Mouse (Mus musculus): ENCODE results near the gene Sema4d.

Sema4d gene

DNA sequence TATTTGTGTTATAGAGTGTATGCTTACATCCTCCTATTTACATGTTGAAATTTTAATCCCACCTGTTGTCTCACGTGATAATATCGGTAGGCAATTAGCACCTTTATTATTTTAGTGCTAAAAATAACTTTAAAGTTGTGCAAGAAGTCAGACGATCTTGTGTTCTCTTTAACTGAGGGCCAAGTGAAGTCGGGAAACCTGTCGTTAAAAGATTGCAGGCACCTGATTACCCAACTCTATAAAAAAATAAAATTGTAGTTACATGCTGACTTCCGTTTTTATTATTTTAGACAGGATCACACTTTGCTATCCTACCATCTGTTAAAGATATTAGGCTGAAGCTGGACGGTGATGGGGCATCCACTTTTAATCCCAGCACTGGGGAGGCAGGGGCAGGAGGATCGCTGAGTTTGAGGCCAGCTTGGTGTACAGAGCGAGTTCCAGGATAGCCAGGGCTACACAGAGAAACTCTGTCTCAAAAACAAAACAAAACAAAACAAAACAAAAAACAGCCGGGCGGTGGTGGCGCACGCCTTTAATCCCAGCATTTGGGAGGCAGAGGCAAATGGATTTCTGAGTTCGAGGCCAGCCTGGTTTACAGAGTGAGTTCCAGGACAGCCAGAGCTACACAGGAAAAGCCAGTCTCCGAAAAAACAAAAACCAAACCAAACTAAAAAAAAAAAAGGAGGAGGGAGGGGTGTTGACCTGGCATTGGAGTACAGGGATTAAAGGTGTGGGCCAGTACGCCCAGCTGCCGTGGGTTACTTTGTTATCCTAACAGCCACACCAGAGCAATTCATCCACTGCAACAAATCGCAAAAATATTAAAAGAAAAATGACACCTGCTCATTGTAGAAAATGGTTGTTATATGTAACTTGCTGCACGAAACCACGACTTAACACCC, 149.4 kb downstream of the Sema4d start:
- DNase-seq (ENCODE audit: low spot score in 2 of 2): no peak

- DNase-seq (ENCODE audit: low spot score in 2 of 2): no peak
Observed at GRCm38 (mm10) chr13:51642171-51642778, 151.3 kb downstream of the Sema4d start.

GRCm38 (mm10) chr13:51641424-51641823, 152.1 kb downstream of the Sema4d start:
- DNase-seq (ENCODE audit: low spot score in 2 of 2): no peak

GRCm38 (mm10) chr13:51638958-51639357, 154.6 kb downstream of the Sema4d start:
- no peak for DNase-seq (ENCODE audit: low spot score in 2 of 2)

All from left cerebral cortex, adult 9 months (tissue).